Mouse (Mus musculus) brain, embryonic 14.5 days (tissue): Measurements from ENCODE around the gene Rxra.

Source experiments
- CTCF ChIP-seq: fragments of 200-500 bp; IDR thresholded peaks from 2 replicates; pipeline ENCODE4 v1.5.1; 2012; ENCODE audit warnings: inconsistent platforms, mild to moderate bottlenecking, moderate library complexity, borderline replicate concordance; ENCODE audit not compliant: insufficient read depth, insufficient read length; ENCODE audit errors: extremely low read depth
- POLR2A ChIP-seq: fragments of 200-500 bp; IDR thresholded peaks from 2 replicates; pipeline ENCODE4 v1.6.1; 2012; ENCODE audit warnings: mild to moderate bottlenecking, inconsistent platforms, borderline replicate concordance; ENCODE audit not compliant: poor library complexity, insufficient read depth, insufficient read length, severe bottlenecking; ENCODE audit errors: extremely low read depth

DNA sequence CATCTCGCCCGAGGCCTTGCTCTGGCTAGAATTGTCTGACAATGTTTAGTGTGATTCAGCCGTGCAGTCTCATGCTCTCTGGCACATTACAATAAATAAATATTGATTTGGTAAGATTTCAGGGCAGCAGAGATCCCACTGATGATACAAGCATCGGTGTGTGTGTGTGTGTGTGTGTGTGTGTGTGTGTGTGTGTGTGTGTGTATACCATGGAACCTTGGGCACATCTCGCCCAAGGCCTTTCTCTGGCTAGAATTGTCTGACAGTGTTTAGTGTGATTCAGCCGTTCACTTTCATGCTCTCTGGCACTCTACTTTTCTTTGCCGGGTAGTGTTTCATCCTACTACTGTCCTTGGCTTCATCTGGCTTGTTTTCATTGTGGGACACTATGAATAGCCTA lies 130.5 kb downstream of the Rxra start:
- TF ChIP-seq POLR2A (no peak), CTCF (no peak)
